Mouse (Mus musculus) heart, embryonic 12.5 days (tissue): ENCODE data around the gene Ryr2. TPM values are rescaled to one million over a fixed set of nuclear protein-coding genes. Genes with fewer than 3 reads are reported as not detected.

Experiments used
- polyA plus RNA-seq: library from polyadenylated mRNA; unstranded; fragments of >200 nt; fragmentation: Nextera tagmentation; extraction: Ambion mirVana; gene quantifications from 2 replicates; pipeline ENCODE4 v1.2.1, GENCODE M21; 2016

The Ryr2 gene
- polyA plus RNA-seq, 1 experiment from 2014 or later: 35.3 TPM

Other genes with a start within 250 kb of the Ryr2 start
- 18.7 and 20.0 TPM in 2 replicates for gene Mtr, start 151.2 kb upstream of the Ryr2 start, polyA plus RNA-seq
- 1,360 and 1,370 TPM in 2 replicates for gene Actn2, start 233.8 kb upstream of the Ryr2 start, polyA plus RNA-seq